Mouse (Mus musculus) activated CD4-positive, CD25-positive, alpha-beta regulatory T cell, adult 4 months (primary cell): ENCODE data around the gene Gm8127. TPM values are rescaled to one million over a fixed set of nuclear protein-coding genes. Genes with fewer than 3 reads are reported as not detected.
"Not testable (repeated sequence)": the region's sequence is repeated elsewhere in the genome, so short reads cannot be mapped to it uniquely, and the experiment has no call there.

Experiments used
- ATAC-seq: one replicate; pipeline ENCODE4 v1.8.0; 2017
- polyA plus RNA-seq, 2 experiments: library from polyadenylated mRNA; unstranded; fragments of 100-300 nt; shearing (Covaris generic); gene quantifications; one replicate each; pipeline ENCODE4 v1.2.1; 2017

The Gm8127 gene
- polyA plus RNA-seq: not detected

DNA sequence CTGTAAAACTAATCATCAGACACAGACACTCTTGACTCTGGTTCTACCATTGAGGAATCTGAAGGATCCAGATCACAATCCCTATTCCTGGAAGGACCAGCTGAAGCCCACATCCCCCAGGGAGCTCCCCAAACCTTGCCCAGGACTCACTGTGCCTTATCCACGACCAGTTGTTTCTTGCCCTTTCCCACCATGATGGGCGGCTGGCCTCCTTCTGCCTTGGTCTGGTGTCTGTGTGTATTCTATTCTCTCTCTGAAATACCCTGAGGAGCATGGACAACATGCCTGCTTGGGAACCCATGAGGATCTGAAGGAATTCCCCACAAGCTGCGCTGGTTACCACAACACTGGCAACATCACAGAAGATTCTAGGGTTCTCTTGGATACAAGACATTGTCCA, at the start of gene Gm8127:
Gene Gm8127 (minus strand): TSS at position 330 of the 400 bp plus-strand sequence.
- ATAC-seq: not testable (repeated sequence)

DNA sequence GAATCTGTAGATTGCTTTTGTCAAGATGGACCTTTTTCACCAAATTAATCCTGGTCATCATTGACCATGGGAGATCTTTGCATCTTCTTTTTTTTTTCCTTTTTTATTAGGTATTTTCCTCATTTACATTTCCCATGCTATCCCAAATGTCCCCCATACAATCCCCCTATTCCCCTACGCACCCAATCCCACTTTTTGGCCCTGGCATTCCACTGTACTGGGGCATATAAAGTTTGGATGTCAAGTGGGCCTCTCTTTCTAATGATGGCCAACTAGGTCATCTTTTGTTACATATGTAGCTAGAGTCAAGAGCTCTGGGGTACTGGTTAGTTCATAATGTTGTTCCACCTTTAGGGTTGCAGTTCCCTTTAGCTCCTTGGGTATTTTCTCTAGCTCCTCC, 44.0 kb upstream of the Gm8127 start:
- ATAC-seq: not testable (repeated sequence)

- ATAC-seq: not testable (repeated sequence)
These were observed 37.8 kb upstream of the Gm8127 start for GRCm38 (mm10) chr14:43331362-43331880.

DNA sequence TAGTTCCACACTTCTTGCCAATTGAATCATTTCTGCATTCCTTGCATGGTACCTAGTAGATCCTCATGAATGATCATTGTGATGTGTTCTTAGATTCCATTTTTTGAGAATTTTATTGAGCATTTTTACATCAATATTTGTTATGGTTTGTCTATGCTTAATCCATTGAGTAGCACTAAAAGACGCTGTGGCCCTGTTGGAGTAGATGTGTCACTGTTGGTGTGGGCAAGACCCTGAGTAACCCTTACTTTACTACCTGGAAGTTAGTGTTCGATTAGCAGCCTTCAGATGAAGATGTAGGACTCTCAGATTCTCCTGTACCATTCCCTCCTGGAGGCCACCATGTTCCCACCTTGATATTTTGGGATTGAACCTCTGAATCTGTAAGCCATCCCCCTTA, 35.0 kb upstream of the Gm8127 start:
- ATAC-seq: not testable (repeated sequence)

DNA sequence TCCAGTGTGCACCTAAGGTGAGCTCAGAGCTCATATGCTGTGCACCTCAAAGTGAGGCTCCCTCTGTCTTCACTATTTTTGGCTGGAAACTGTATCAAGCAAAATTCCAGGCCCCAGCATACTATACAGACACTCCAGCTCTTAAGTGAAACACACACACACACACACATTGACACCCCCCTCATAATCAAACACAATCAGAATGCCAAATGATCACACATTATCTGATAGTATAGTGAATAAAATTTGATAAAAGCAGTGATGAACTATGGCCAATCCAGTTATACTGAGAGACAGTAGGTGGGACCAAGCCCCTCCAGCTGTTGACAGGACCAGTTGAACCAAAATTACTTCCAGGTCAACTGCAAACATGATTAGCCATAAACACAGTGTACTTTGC, 25.9 kb upstream of the Gm8127 start:
- ATAC-seq: not testable (repeated sequence)

- not testable (repeated sequence) for ATAC-seq
These were observed 15.0 kb downstream of the Gm8127 start for GRCm38 (mm10) chr14:43278681-43279080.

- not testable (repeated sequence) for ATAC-seq
These were observed 15.5 kb downstream of the Gm8127 start for GRCm38 (mm10) chr14:43278146-43278545.

DNA sequence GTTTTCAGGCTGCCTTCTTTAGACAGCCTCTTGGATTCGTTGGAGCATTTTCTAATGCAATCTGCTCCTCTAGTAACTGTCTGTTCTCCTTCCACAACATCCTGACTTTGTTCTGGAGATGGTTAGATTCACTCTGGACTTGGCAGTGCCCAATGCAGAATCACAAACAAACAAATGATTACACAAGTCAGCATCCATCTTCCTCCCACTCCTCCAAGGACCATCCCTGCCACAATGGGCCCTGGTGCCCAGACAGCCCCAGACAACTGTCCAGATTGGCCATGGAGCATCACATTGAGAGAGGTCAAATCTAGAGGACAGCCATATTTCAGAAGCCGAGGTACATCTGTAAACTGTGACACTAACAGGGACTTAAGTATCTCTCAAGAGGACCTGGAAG, 16.2 kb downstream of the Gm8127 start:
- not testable (repeated sequence) for ATAC-seq

DNA sequence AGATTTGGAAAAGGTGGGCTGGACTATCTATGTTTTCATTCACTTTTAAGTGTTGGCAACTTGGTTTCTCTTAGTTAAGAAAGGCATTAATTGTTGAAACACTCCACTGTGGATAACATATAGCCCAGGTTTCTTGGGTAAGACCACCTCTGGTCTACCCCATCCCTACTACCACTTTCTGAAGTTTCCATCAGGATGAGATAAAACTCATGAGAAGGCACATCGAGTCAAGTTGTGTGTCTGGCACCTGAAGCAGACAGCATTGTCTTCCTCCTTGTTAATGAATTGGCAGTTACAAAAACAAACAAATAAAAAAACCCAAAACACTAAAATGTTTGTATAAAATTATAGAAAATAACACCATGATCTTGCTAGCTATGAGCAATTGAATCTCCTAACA, 17.9 kb downstream of the Gm8127 start:
- not testable (repeated sequence) for ATAC-seq

DNA sequence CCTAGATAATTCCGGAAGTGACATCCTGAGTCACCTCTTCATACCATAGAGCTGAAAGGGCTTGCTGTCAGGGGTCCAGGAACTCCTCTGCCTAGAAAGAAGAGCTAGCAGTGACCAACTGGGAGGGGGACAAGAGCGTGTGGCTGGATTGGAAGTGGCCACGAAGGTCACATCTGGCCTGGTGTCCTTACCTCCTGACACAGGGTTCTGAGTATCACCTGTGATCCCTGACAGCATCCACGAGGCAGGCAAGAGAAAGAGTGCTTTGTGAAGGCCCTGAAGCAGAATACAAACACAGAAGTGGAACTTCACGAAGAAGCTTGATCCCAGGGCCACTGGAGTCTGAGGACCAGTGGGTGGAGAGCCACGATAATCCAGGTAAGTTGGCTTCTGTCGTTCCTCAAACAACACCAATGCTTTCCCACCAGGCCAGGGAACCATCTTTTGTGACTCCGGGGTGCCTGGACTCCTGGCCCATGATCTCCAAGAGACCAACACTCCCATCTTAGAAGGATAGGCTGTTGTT, 18.6 kb downstream of the Gm8127 start, which contains the start of gene Gm9732:
Gene Gm9732 (plus strand): TSS at position 51 of the 526 bp plus-strand sequence.
- not testable (repeated sequence) for ATAC-seq

- not testable (repeated sequence) for ATAC-seq
These were observed 20.5 kb downstream of the Gm8127 start for GRCm38 (mm10) chr14:43273161-43273560.

- ATAC-seq: not testable (repeated sequence)
These were observed 24.4 kb downstream of the Gm8127 start for GRCm38 (mm10) chr14:43269211-43269610.

- ATAC-seq: not testable (repeated sequence)
These were observed 25.0 kb downstream of the Gm8127 start for GRCm38 (mm10) chr14:43268521-43269084.

- not testable (repeated sequence) for ATAC-seq
These were observed 30.2 kb downstream of the Gm8127 start for GRCm38 (mm10) chr14:43263421-43263820.

GRCm38 (mm10) chr14:43258349-43258748, 35.3 kb downstream of the Gm8127 start, which contains the start of gene Gm8126:
Gm8126 (plus strand) TSS chr14:43258649.
- ATAC-seq: not testable (repeated sequence)

DNA sequence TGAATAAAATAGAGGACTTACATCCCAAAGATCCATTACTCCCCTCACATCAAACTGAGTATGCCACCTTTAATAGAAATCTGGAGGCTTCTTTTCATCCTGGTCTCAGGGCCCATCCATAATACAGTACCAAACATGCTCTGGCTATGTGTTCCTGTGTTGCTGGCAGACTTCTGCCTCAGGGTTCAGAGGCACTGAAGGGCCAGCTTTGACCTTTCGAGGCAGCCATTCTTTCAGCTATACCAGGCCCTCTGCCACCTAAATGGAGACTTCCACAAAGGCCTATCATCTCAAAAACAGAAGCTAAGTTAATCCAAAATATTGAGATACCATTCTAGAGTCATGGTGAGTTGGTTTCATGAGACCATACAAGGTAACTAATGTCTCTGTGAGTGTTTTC, 37.1 kb downstream of the Gm8127 start:
- not testable (repeated sequence) for ATAC-seq

- ATAC-seq: not testable (repeated sequence)
These were observed 42.9 kb downstream of the Gm8127 start for GRCm38 (mm10) chr14:43250549-43251253.

GRCm38 (mm10) chr14:43249611-43250170, 43.9 kb downstream of the Gm8127 start:
- ATAC-seq: not testable (repeated sequence)

Other genes starting within 250 kb of the Gm8127 start
- not detected for gene Gm8094, start 217.2 kb downstream of the Gm8127 start, polyA plus RNA-seq
- gene Gm8104, start 193.2 kb downstream of the Gm8127 start, polyA plus RNA-seq: not detected
- not detected for gene Gm7233, start 114.0 kb downstream of the Gm8127 start, polyA plus RNA-seq
- gene Gm8122, start 58.5 kb downstream of the Gm8127 start, polyA plus RNA-seq: not detected
- gene Gm8126, start 35.2 kb downstream of the Gm8127 start, polyA plus RNA-seq: not detected
- under 1 TPM; 0.42 to 0.44 TPM for gene Gm9732, start 18.8 kb downstream of the Gm8127 start, polyA plus RNA-seq
- gene 1700001F09Rik, start 54.0 kb upstream of the Gm8127 start, polyA plus RNA-seq: not detected
- gene Gm8138, start 122.5 kb upstream of the Gm8127 start, polyA plus RNA-seq: not detected
- not detected for gene Gm5799, start 249.7 kb upstream of the Gm8127 start, polyA plus RNA-seq